Mouse (Mus musculus): ENCODE measurements around the gene Osr1.

The Osr1 gene

GRCm38 (mm10) chr12:9569971-9570370 lies at the start of gene Osr1:
Gene Osr1 (plus strand): TSS chr12:9570116.
- peak; percentile 32 for DNase-seq

DNA sequence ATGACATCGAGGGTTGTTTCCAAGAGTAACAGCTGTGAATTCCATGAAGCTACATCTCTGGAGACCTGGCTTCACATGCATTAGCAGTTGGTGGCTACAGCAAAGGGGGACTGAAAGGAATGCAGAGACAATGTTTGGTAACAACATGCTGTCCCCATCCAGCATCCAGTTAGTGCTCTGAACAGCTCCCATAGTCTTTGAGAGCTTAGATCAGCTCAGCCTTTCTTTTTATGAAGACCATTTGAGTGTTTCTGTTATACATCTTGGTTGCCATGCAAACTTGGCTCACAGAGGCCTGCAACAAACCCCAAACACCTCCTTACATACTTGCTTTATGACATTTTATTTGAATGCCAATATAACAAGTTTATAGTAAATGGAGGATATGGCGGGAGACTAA lies 19.6 kb upstream of the Osr1 start:
- DNase-seq = no peak

- DNase-seq = no peak
Observed at GRCm38 (mm10) chr12:9564956-9565355, 5.0 kb upstream of the Osr1 start.

GRCm38 (mm10) chr12:9570496-9570995 lies 630 bp downstream of the Osr1 start:
- no peak for DNase-seq

DNA sequence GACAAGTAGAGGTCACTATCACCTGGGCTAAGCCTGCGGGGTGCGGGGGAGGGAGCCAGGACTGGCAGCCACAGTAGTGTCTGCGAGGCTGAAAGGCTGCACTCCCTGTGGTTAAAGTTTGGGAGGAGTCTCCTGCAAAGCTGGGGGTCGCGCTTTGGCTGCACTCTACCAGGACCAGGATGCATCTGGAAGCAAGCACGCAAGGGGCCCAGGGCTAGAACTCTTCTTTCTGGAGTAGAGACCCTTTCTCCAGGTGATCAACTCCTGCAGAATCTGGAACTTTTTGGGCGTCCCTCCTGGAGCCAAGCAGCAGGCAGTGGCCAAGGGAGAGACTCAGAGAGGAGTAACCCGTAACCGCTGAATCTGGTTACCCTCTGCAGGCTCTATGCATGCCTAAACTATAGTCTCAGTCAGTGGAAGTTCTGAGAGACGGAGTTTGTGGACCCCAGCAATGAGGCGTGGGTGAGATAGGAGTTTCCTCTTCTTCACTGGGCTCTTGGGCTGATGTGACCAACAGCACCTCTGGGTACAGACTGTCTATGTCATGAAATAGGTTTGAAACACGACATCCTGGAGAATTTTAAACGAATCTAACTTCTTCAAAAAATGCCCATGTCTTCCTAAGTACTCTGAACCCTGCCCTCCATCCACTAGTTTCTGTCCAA lies 1.5 kb downstream of the Osr1 start:
- no peak for DNase-seq

GRCm38 (mm10) chr12:9572022-9572421 lies 2.1 kb downstream of the Osr1 start:
- DNase-seq = no peak

DNA sequence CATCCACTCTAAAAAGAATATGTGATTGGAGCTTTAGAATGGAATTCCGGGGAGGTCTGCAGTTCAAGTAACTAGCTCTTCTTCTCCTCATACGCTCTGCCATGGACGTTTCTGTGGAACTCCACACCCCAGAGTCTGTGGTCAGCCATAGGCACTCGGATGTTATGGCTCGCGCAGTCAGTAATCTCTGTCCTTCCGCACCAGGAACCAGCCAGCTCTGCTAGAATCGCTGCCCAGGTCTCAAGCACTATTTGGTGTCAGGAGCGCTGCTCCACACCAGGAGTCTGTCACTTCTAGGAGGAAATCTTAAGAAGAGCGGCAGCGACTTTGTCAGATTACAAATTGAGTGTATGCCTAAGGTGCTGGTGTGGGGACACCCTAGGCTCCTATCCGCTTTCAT lies 3.8 kb downstream of the Osr1 start:
- no peak for DNase-seq

DNA sequence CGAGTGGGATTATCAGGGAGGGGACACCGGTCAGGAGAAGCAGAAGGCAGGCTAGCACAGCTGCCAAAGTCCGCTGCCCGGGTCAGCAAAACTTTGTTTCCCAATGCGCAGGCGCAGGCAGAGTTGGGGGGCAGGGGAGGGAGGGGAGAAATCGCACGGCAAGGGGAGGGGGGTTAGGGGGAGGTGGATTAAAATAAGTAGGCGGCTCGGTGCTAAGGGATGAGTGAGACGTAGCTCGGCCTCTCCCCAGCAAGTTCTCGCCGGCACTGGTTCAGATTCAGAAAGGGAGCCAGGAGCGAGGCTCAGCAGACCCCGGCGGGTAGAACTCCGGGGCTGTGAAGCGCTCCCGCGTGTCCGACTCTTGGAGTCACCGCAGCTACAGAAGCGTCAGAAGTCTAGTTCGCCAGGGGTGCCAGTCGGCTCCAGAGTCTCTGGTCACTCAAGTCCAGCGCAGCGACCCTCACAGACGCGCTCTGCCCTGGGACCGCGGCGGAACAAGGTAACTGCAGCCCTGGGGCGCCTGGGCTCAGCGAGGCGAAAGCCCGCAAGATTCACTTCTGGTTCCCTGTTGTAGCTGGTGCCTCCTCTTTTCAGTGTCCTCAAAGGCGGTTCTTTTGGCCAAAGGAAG lies 4.4 kb downstream of the Osr1 start:
- no peak for DNase-seq

- no peak for DNase-seq
Observed at GRCm38 (mm10) chr12:9575158-9576042, 5.5 kb downstream of the Osr1 start.

DNA sequence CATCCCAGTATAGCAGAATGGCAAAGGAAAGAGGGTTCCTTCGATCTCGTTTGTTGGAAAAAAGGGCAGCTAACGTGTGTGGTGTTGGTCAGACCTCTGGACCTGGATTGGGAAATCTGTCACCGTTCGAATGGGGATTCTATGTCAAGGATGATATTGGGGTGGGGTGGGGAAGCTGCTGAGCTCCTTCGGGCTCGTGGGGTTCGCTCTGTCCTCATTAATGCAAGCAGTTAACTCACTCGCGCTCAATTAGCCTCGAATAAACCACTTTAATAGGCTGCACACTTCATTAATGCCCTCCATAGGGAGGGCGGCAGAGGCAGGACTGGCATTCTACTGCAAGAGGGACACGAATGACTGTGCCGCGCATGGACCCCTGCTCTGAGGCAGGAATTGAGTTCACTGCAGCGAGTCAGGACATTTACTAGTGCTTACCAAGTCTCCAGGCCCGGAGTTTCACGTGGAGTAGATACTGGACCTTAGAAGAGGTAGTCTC lies 6.2 kb downstream of the Osr1 start:
- no peak for DNase-seq

- DNase-seq = no peak
Observed at GRCm38 (mm10) chr12:9577610-9578009, 7.7 kb downstream of the Osr1 start.

GRCm38 (mm10) chr12:9578591-9578990 lies 8.7 kb downstream of the Osr1 start:
- no peak for DNase-seq

DNA sequence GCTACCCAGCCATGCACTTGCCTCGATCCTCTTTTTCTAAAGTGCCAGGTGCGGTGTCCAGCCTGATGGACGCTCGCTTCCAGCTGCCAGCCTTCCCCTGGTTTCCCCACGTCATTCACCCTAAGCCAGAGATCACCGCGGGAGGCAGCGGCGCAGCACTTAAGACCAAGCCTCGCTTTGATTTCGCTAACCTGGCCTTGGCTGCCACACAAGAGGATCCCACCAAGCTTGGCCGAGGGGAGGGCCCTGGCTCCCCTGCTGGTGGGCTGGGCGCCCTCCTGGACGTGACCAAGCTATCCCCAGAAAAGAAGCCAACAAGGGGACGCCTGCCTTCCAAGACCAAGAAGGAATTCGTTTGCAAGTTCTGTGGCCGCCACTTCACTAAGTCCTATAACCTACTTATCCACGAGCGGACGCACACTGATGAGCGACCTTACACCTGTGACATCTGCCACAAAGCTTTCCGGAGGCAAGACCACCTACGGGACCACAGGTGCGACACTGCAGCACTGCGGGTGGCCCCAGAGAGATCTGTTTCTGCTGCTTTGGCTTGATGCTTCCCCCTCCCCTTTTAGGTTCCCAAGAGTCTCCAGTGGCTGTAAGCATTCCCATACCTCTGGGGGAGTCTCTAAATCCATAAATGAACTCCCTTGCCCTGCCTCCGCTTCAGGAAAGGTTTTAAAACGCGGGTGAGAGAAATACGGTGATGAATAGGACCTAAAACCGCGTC lies 9.6 kb downstream of the Osr1 start:
- no peak for DNase-seq

GRCm38 (mm10) chr12:9580041-9580905 lies 10.4 kb downstream of the Osr1 start:
- DNase-seq = no peak

DNA sequence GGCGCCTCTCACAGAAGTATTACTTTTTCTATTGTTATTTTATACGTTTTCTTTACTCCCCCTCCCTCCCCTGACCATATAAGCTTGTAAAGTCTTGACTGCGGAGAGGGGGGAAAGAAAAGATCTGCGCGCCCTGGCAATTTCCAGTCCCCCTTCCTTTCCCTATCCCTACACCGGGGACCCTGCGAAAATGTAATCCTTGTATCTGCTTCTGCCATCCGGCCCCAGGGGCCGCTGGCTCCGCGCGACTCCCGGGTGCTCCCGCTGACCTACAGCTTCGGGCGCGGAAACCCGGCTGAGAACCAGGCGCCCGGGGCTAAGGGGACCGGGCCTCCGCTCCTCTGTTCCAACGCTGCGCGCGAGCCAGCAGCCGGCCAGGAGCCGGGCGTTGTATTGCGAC lies 11.1 kb downstream of the Osr1 start:
- no peak for DNase-seq

- DNase-seq = no peak
Observed at GRCm38 (mm10) chr12:9581506-9581905, 11.6 kb downstream of the Osr1 start.

GRCm38 (mm10) chr12:9582248-9582995 lies 12.5 kb downstream of the Osr1 start:
- DNase-seq = no peak

GRCm38 (mm10) chr12:9583380-9583779 lies 13.5 kb downstream of the Osr1 start:
- no peak for DNase-seq

DNA sequence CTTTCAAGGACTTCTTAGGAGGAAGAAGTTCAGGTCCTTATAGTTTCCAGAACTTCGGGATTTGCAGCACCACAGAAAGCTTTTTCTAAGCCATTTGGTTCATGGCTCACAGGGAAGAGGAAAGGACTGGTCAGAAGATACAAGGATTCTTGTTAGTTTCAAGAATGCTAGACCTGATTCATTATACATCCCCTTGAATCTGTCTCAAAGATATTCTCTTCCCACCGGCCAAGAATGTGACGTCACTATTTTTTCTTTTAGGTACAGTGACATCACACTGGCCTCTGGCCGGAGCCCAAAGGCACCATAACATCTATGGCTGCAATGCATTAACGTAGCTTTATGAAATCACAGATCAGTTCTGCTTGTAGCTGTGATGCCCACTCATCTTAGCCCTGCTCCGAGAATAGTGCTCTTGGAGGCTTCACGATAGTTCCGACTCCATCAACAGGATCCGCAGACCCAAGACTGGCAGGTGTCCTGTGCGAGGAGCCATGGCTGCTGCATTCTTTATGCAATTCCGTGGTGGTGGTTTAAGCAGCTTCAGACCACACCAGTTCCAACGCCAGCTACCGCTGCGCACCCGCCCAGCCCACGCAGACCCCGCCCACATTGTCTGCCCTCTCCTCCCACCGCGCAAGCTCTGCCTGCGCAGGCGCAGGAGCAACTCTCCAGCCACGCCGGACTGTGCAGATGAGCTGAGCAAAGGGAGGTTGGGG lies 14.6 kb downstream of the Osr1 start:
- no peak for DNase-seq

DNA sequence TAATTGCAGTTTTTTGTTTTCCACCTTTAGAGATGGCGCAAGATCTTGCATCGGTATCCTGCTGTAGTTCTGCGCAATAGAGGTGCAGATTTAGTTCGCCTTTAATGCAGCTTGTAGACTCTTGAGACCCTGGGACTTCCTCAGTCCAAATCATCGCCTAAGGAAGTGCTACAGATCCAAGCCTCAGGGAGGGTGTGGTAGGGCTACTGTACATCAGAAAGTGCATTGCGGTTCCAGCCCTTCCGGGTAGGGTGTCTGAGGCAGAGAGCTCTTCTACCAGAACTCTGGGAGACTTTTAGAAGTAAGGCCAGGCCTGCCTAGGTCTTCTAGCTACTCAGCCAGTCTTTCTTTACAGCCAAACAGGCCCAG lies 15.2 kb downstream of the Osr1 start:
- DNase-seq = no peak
